9 mouse cellular contexts compared by ENCODE assay signal in the genomic region with DNA sequence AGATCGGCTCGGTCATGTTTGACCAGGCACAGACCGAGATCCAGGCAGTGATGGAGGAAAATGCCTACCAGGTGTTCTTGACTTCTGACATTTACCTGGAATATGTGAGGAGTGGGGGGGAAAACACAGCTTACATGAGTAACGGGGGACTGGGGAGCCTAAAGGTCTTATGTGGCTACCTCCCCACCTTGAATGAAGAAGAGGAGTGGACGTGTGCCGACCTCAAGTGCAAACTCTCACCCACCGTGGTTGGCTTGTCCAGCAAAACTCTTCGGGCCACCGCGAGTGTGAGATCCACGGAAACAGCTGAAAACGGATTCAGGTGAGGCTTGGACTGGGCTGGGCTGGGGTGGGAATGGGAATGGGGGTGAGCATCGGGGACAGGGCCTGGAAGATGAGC. TPM values are rescaled to one million over a fixed set of nuclear protein-coding genes. Genes with fewer than 3 reads are reported as not detected.
A peak's percentile ranks its signal among the peaks of the same experiment; 100 is the strongest.
DNase-seq lines count a peak whose midpoint lies in the region; ATAC-seq lines count a peak whose summit lies in the region.
"Had no signal": no experiment of that assay in that cellular context is flagged by ENCODE, and none has a peak within 500 bp of the region (broad histone marks: within the 10 kb centered on the region; RNA-seq: fewer than 3 reads in every experiment).

No protein-coding gene starts in this region.

- DNase-seq in adrenal gland, adult 2 months, result peak; percentile 6
- DNase-seq in adrenal gland, postnatal 4 days (ENCODE audit: low spot score in 2 of 2), result no peak
- no peak for DNase-seq in lung, postnatal 25 days (ENCODE audit: low spot score)
- DNase-seq in MN1 (ENCODE audit: low spot score), result no peak
- no peak for DNase-seq in left cerebral cortex, adult 18-20 months (ENCODE audit: low spot score in 2 of 2)
- DNase-seq: kidney, adult 2 months had no signal

- peaks cover 61% of the 10 kb centered on the region for H3K4me1 ChIP-seq in lung, embryonic 16.5 days (replicated peaks; ENCODE audit: control insufficient read depth, insufficient read depth, low read length)
- H3K4me1 ChIP-seq in limb, embryonic 15.5 days, result peaks cover 60% of the 10 kb centered on the region
- H3K4me1 ChIP-seq in stomach, embryonic 16.5 days (ENCODE audit: control insufficient read depth, insufficient read depth, low read length), result peaks cover 43% of the 10 kb centered on the region

- no peak overlapping the region for H3K27ac ChIP-seq in lung, embryonic 16.5 days (ENCODE audit: low read length)
- H3K27ac ChIP-seq in limb, embryonic 15.5 days, result peak overlapping the region; percentile 100
- H3K27ac ChIP-seq in stomach, embryonic 16.5 days (ENCODE audit: low read length), result no peak overlapping the region

- no peaks in the 10 kb centered on the region for H3K27me3 ChIP-seq in lung, embryonic 16.5 days (ENCODE audit: control insufficient read depth, insufficient read depth, low read depth, low read length)
- H3K27me3 ChIP-seq in limb, embryonic 15.5 days, result no peaks in the 10 kb centered on the region
- no peaks in the 10 kb centered on the region; the same call in 1 of the 2 replicates for H3K27me3 ChIP-seq in stomach, embryonic 16.5 days (ENCODE audit: control insufficient read depth, insufficient read depth, low read length)

- H3K36me3 ChIP-seq in lung, embryonic 16.5 days (ENCODE audit: control insufficient read depth, insufficient read depth, low read length), result no peaks in the 10 kb centered on the region
- H3K36me3 ChIP-seq in limb, embryonic 15.5 days, result no peaks in the 10 kb centered on the region
- no peaks in the 10 kb centered on the region for H3K36me3 ChIP-seq in stomach, embryonic 16.5 days (ENCODE audit: control insufficient read depth, insufficient read depth, low read length)

- no peaks in the 10 kb centered on the region for H3K9me3 ChIP-seq in lung, embryonic 16.5 days (ENCODE audit: control insufficient read depth, low read length)
- no peaks in the 10 kb centered on the region for H3K9me3 ChIP-seq in limb, embryonic 15.5 days
- H3K9me3 ChIP-seq in stomach, embryonic 16.5 days (replicated peaks; ENCODE audit: control insufficient read depth, low read length), result no peaks in the 10 kb centered on the region

- H3K4me3 ChIP-seq in lung, embryonic 16.5 days (ENCODE audit: low read length), result peak overlapping the region; percentile 94
- peak overlapping the region; percentile 73 for H3K4me3 ChIP-seq in limb, embryonic 15.5 days
- H3K4me3 ChIP-seq in stomach, embryonic 16.5 days (replicated peaks; ENCODE audit: low read length), result peak overlapping the region; percentile 87

- ATAC-seq in lung, embryonic 16.5 days (ENCODE audit: low read depth), result no peak
- no peak for ATAC-seq in limb, embryonic 15.5 days (ENCODE audit: insufficient number of reproducible peaks, low FRiP score, low TSS enrichment, low read depth)
- ATAC-seq in stomach, embryonic 16.5 days (ENCODE audit: insufficient read depth, low FRiP score), result no peak

- WGBS in lung, embryonic 16.5 days, result 23% methylated on average over 13 of the region's 13 CpGs
- WGBS in limb, embryonic 15.5 days, result 14% methylated on average over 13 of the region's 13 CpGs
- 45% methylated on average over 13 of the region's 13 CpGs for WGBS in stomach, embryonic 16.5 days

- H3K4me2 ChIP-seq in lung, embryonic 16.5 days (ENCODE audit: low read depth, low read length), result peak overlapping the region; percentile 91
- peak overlapping the region; percentile 50 for H3K4me2 ChIP-seq in limb, embryonic 15.5 days
- H3K4me2 ChIP-seq in stomach, embryonic 16.5 days (ENCODE audit: low read depth, low read length), result peak overlapping the region; percentile 88

- H3K9ac ChIP-seq in lung, embryonic 16.5 days (ENCODE audit: low read length), result peak overlapping the region; percentile 98
- peak overlapping the region; percentile 87 for H3K9ac ChIP-seq in limb, embryonic 15.5 days
- H3K9ac ChIP-seq in stomach, embryonic 16.5 days (ENCODE audit: low read length), result peak overlapping the region; percentile 77

RNA-seq across cellular contexts. Expression of a gene that starts 3.6 kb away (rescaled TPM):
- total RNA-seq in adrenal gland, adult 2 months (2021), result 10 to 100 TPM; 28.6 to 47.1 TPM
- 25.7 and 31.4 TPM in 2 replicates for polyA plus RNA-seq in adrenal gland, adult 2 months (2012; rRNA removed)
- 10 to 100 TPM; 48.9 to 52.8 TPM for total RNA-seq in adrenal gland, postnatal 4 days (2021)
- polyA plus RNA-seq in lung, embryonic 16.5 days (2015; fragmentation: Nextera tagmentation; extraction: Ambion mirVana), result 7.8 and 8.5 TPM in 2 replicates
- 15.8 and 20.3 TPM in 2 replicates for polyA plus RNA-seq in limb, embryonic 15.5 days (2015; fragmentation: Nextera tagmentation; extraction: Ambion mirVana)
- polyA plus RNA-seq in stomach, embryonic 16.5 days (2015; fragmentation: Nextera tagmentation; extraction: Ambion mirVana), result 2.4 and 2.8 TPM in 2 replicates
- 10 to 100 TPM; 35.0 to 35.3 TPM for total RNA-seq in left cerebral cortex, adult 18-20 months (2021)
